Mouse (Mus musculus) neural tube, embryonic 10.5 days (tissue): ENCODE data around the gene Gm20696.

Source experiments
- DNase-seq: peaks from one replicate; pipeline ENCODE4 v3.0.0-alpha.2; 2017; ENCODE audit warnings: low spot score; ENCODE audit errors: extremely low spot score

Gene Gm20696

DNA sequence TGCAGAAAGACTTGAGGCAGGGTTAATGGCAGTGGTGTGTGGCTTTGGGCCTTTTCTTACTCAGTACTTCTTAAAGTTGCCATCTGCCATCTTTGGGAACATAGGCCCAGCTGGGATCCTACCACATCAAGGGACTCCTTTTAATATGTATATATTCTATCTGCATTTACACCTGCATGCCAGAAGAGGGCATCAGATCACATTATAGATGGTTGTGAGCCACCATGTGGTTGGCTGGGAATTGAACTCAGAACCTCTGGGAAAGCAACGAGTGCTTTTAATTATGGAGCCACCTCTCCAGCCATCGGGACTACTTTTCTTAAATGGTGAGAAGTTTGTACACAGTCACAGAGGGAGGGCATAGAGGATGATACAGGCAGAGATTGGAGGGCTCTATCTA is 93.3 kb downstream of the Gm20696 start:
- DNase-seq, result no peak

DNA sequence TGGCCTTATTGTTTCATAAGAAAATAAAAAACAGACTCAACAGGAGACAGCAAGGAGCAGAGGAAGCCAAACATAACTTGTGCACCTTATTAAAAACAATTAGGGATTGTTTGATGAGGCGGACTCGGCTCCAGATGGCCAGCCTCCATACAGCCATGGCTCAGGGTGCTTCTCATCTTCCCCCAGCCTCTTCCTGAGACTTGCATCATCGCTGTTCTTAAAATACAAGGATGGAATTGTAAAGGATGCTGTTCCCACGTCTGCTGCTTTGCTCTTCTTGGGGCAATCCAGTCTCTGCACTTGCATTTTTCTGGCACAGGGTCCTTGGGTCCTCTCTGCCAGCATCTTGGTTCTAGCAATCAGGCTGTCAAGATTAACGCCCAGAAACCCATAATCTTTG is 94.5 kb downstream of the Gm20696 start:
- DNase-seq, result no peak

DNA sequence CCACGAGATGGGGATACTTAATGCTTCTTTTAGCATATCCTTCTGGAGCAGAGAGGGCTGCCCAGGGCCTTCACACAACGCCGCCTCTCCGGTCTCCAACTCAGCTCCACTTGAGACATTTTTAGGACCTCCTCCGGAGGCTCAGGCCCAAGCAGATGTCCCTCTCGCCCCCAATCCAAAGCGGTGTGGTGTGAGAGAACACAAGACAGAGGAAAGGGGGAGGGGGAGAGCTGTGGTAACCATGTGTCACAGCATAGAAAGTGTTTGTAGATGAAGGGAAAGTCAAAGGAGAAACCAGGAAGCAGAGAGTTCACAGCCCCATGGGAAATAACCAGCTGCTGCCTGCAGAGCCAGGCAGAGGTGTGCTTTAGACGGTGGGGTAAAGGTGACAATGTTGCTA is 99.7 kb downstream of the Gm20696 start:
- DNase-seq, result no peak

- DNase-seq, result no peak
Measured at GRCm38 (mm10) chr6:99564766-99565165, 101.8 kb downstream of the Gm20696 start.

DNA sequence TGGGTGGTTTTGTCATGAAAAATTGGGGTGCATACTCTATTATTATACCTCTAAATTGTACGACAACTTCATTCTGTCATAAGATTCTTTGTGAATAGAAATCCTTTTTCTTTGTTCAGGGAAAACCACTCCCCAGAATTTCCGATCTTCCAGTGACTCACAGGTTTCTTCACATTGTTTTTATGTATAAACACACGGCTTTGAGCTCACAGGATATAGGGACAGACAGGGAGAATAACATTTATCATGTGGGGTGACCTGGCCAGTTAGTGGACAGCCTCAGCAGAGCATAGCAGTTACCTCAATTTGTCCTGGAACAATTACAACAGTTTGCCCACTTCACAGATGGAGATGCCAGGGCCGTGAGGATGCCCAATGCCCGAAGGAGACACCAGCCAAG is 109.6 kb downstream of the Gm20696 start:
- DNase-seq, result no peak

GRCm38 (mm10) chr6:99552816-99553215 is 113.8 kb downstream of the Gm20696 start:
- no peak for DNase-seq

DNA sequence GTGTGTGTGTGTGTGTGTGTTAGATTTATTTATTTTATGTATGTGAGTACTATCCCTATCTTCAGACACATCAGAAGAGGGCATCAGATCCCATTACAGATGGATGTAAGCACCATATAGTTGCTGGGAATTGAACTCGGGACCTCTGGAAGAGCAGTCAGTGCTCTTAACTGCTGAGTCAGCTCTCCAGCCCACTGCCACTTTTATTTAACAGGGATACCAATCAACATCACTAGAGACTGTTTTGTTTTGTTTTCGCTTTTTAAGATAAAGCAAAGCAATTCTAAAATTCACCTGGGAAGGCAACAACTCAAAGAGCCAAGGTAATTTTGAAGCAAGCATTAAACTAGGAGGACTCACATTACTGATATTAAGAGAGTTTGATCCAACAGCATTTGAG is 120.2 kb downstream of the Gm20696 start:
- no peak for DNase-seq

DNA sequence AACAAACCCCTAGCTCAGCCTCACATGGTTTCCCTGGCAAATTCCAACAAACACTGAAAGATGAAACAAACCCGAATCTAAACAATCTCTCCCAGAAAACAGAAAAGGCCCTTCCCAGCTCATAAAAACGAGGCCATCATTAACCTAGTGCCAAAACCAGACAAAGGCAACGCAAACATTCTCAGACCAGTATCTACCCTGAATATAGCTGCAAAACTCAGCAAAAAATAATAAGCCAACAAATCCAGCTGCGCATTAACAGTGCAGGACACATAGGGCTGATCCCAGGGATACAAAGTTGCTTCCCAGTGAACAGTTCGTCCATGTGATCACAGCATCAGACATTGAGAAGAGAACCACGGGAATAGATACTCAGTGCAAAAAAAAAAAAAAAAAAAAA is 121.2 kb downstream of the Gm20696 start:
- no peak for DNase-seq

GRCm38 (mm10) chr6:99541105-99541504 is 125.5 kb downstream of the Gm20696 start:
- DNase-seq, result no peak

- DNase-seq, result no peak
Measured at GRCm38 (mm10) chr6:99540653-99541052, 125.9 kb downstream of the Gm20696 start.

DNA sequence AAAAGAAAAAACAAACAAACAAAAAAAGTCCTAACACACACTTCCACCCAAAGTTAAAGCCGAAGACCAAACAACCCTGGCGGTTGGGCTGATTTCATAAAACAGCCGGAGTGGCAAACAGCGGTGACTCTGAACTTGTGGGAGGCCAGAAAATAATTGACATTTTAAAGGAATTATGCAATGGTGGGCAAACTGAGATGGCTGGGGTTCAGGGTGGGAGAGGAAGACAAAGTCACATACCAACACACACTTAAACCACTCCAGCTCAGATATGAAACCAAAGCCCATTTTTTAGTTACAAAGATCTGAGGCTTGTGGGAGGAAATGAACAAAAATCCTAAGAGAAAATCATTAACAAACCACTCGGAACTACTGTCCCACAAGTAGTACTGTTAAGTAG is 126.5 kb downstream of the Gm20696 start:
- no peak for DNase-seq

GRCm38 (mm10) chr6:99538194-99538941 is 128.2 kb downstream of the Gm20696 start:
- DNase-seq, result no peak

GRCm38 (mm10) chr6:99534211-99534745 is 132.3 kb downstream of the Gm20696 start:
- DNase-seq, result no peak

GRCm38 (mm10) chr6:99532458-99532857 is 134.1 kb downstream of the Gm20696 start:
- DNase-seq, result no peak

DNA sequence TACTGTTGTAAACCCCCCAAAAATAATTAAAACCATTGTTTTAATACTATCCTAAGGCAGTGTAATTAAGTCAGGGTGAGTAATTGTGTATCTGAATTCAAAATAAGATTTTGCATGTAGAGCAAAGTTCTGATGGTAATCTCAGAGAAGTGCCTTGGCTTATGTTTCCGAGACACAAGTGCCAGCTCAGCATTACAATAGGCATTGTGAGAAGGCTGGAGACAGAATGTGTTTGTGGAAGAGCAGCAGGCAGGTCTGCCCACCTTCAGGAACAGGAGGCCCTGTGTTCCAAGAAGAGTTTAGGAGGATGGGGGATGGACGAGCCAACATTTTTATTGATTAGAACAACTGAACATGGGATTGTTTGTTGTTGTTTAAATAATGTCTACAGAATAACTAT is 137.6 kb downstream of the Gm20696 start:
- no peak for DNase-seq

GRCm38 (mm10) chr6:99527457-99528105 is 139.0 kb downstream of the Gm20696 start:
- no peak for DNase-seq

- DNase-seq, result no peak
Measured at GRCm38 (mm10) chr6:99525351-99525750, 141.2 kb downstream of the Gm20696 start.

GRCm38 (mm10) chr6:99523679-99524370 is 142.8 kb downstream of the Gm20696 start:
- DNase-seq, result no peak

DNA sequence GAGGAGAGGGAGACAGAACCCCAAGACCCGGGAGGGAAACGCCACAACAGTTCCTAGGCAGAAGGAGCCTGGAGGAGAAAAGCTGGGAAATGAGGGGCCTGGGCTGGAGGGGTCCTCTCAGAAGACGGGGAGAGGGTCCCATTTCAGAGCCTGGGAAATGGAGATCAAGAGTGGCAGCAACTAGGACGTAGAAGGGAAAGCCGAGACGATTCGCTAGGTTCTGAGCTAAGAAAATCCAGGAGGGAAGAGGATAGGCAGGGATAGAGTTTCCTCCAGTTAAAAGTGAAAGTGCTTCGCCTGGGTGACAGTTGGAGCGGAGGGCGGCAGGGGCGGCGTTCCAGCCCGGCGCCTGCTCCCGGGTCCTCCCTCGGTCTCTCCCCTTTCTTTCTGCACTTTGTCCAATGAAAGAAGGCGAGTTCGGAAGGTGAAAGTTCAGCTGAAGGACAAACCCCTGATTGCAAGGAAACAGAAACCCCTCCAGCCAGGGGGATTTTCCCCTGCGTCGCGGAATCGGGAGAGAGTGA is 143.4 kb downstream of the Gm20696 start:
- peak; percentile 88 for DNase-seq

GRCm38 (mm10) chr6:99522359-99523108 is 144.1 kb downstream of the Gm20696 start, which contains the start of gene Foxp1:
Gene Foxp1 (minus strand): TSS chr6:99522721.
- DNase-seq, result peak; percentile 84
